16 mouse cellular contexts compared by ENCODE assay signal in genomic region chr10:69746730-69747129, GRCm38 (mm10).
DNase-seq lines count a peak whose midpoint lies in the region; ATAC-seq lines count a peak whose summit lies in the region.
"Had no signal": no experiment of that assay in that cellular context is flagged by ENCODE, and none has a peak within 500 bp of the region (broad histone marks: within the 10 kb centered on the region; RNA-seq: fewer than 3 reads in every experiment).

No protein-coding gene starts in this region.

- no peak for ATAC-seq in limb, embryonic 13.5 days (ENCODE audit: low FRiP score, low read depth)
- ATAC-seq in neural tube, embryonic 14.5 days (ENCODE audit: low read depth), result no peak

- H3K4me1 ChIP-seq in limb, embryonic 13.5 days, result peaks cover 23% of the 10 kb centered on the region
- H3K4me1 ChIP-seq in limb, embryonic 10.5 days, result peaks cover 21% of the 10 kb centered on the region
- H3K4me1 ChIP-seq in neural tube, embryonic 14.5 days (ENCODE audit: control insufficient read depth, insufficient read depth, low read length), result peaks cover 52% of the 10 kb centered on the region
- H3K4me1 ChIP-seq: lung, embryonic 15.5 days had no signal

- intact Hi-C loops in heart, postnatal 36 days (cut with DNase I), result no loop called here

- no peaks in the 10 kb centered on the region for H3K9me3 ChIP-seq in limb, embryonic 13.5 days
- H3K9me3 ChIP-seq in limb, embryonic 10.5 days (replicated peaks), result no peaks in the 10 kb centered on the region
- H3K9me3 ChIP-seq in neural tube, embryonic 14.5 days (ENCODE audit: control insufficient read depth, low read length), result no peaks in the 10 kb centered on the region
- H3K9me3 ChIP-seq: heart, embryonic 10.5 days; lung, embryonic 15.5 days; midbrain, embryonic 10.5 days had no signal

- H3K9ac ChIP-seq in limb, embryonic 13.5 days, result no peak overlapping the region
- H3K9ac ChIP-seq in neural tube, embryonic 14.5 days (replicated peaks; ENCODE audit: low read depth, low read length), result no peak overlapping the region
- H3K9ac ChIP-seq: lung, embryonic 15.5 days had no signal

- WGBS in limb, embryonic 13.5 days, result 53% methylated on average over 5 of the region's 5 CpGs
- 68% methylated on average over 5 of the region's 5 CpGs for WGBS in limb, embryonic 10.5 days
- 51% methylated on average over 5 of the region's 5 CpGs for WGBS in neural tube, embryonic 14.5 days

- DNase-seq in heart, adult 11 months, result peak; percentile 83
- DNase-seq in heart, postnatal 36 days, result no peak
- no peak for DNase-seq in limb, embryonic 10.5 days (ENCODE audit: low spot score)
- DNase-seq in Muller cell, postnatal 12 days (ENCODE audit: inconsistent ontology term), result peak; percentile 48
- no peak for DNase-seq in yolk sac, embryonic 10.5 days (ENCODE audit: low spot score)
- DNase-seq: adrenal gland, postnatal 14 days; cerebellum, postnatal 25 days; heart, postnatal 4 days; right cerebral cortex, postnatal 4 days; thymus, postnatal 36 days had no signal

- H3K27me3 ChIP-seq in limb, embryonic 13.5 days, result no peaks in the 10 kb centered on the region
- no peaks in the 10 kb centered on the region for H3K27me3 ChIP-seq in limb, embryonic 10.5 days (ENCODE audit: low read depth, poor library complexity, severe bottlenecking)
- no peaks in the 10 kb centered on the region for H3K27me3 ChIP-seq in neural tube, embryonic 14.5 days (ENCODE audit: control insufficient read depth, insufficient read depth, low read length)
- H3K27me3 ChIP-seq: lung, embryonic 15.5 days had no signal

- 0 out of 2 replicates have a peak overlapping the region, but pooled peaks have one; percentile 4 for H3K4me2 ChIP-seq in limb, embryonic 13.5 days (replicated peaks)
- H3K4me2 ChIP-seq in neural tube, embryonic 14.5 days (ENCODE audit: low read depth, low read length), result no peak overlapping the region
- H3K4me2 ChIP-seq: lung, embryonic 15.5 days had no signal

- no peak overlapping the region for H3K4me3 ChIP-seq in limb, embryonic 13.5 days
- H3K4me3 ChIP-seq in limb, embryonic 10.5 days, result no peak overlapping the region
- H3K4me3 ChIP-seq in neural tube, embryonic 14.5 days (ENCODE audit: low read depth, low read length), result no peak overlapping the region
- H3K4me3 ChIP-seq: erythroblast, embryonic 14.5 days; heart, embryonic 10.5 days; lung, embryonic 15.5 days; midbrain, embryonic 10.5 days had no signal

- no peaks in the 10 kb centered on the region for H3K36me3 ChIP-seq in limb, embryonic 13.5 days
- no peaks in the 10 kb centered on the region for H3K36me3 ChIP-seq in limb, embryonic 10.5 days
- no peaks in the 10 kb centered on the region for H3K36me3 ChIP-seq in neural tube, embryonic 14.5 days (ENCODE audit: control insufficient read depth, insufficient read depth, low read length)
- H3K36me3 ChIP-seq: heart, embryonic 10.5 days; lung, embryonic 15.5 days; midbrain, embryonic 10.5 days had no signal

- no peak overlapping the region; the same call in 1 of the 2 replicates for H3K27ac ChIP-seq in limb, embryonic 13.5 days
- H3K27ac ChIP-seq in limb, embryonic 10.5 days, result no peak overlapping the region
- peak overlapping the region; percentile 44; the same call in 1 of the 2 replicates for H3K27ac ChIP-seq in neural tube, embryonic 14.5 days (ENCODE audit: low read depth, low read length)
- H3K27ac ChIP-seq: heart, embryonic 10.5 days; lung, embryonic 15.5 days; midbrain, embryonic 10.5 days had no signal

Comparison
In these comparisons a context has a peak if more than half of its experiments do, and no peak if none do; other contexts are left out.
1. DNase-seq: peak in heart, adult 11 months (single experiment) and Muller cell, postnatal 12 days (single experiment); none in heart, postnatal 36 days (0 of 2), limb, embryonic 10.5 days (single experiment) and yolk sac, embryonic 10.5 days (single experiment).